Mouse (Mus musculus) heart, postnatal 10 days (tissue): Measurements from ENCODE around the gene Gm13103. TPM values are rescaled to one million over a fixed set of nuclear protein-coding genes. Genes with fewer than 3 reads are reported as not detected.
"Not testable (repeated sequence)": the region's sequence is repeated elsewhere in the genome, so short reads cannot be mapped to it uniquely, and the experiment has no call there.

Experiments used
- DNase-seq, 2 experiments: peaks; one replicate each; pipeline ENCODE4 v3.0.0; 2021
- intact Hi-C: fragments of 180-260 bp; cut with DNase I; formaldehyde crosslinking; loops from one replicate; pipeline ENCODE4 v1.15.1; 2025
- total RNA-seq, 2 experiments: library from RNA; stranded (reverse); gene quantifications; 2 replicates each; pipeline ENCODE4 v1.2.3; 2021

Gene Gm13103
- total RNA-seq: not detected

DNA sequence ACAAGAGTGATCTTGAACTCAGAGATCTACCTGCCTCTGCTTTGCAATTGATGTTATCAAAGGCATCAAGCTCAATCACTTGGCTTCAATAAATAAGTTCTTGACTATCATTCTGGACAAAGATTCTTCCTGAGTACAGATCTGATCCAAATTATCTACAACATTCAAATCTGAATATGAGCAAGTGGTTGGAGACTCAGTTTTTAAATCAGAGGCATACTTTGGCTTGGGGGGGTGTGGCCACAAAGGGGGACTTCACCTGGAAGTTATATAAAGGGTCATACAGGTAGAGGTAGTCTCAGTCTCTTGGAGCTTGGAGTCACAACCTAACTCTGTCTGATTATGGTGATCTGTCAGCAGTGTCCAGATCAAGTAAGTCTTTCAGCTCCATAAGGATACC, at the start of gene Gm13103:
Gene Gm13103 (plus strand): TSS at position 301 of the 400 bp plus-strand sequence.
- DNase-seq, intact Hi-C loops: not testable (repeated sequence)

DNA sequence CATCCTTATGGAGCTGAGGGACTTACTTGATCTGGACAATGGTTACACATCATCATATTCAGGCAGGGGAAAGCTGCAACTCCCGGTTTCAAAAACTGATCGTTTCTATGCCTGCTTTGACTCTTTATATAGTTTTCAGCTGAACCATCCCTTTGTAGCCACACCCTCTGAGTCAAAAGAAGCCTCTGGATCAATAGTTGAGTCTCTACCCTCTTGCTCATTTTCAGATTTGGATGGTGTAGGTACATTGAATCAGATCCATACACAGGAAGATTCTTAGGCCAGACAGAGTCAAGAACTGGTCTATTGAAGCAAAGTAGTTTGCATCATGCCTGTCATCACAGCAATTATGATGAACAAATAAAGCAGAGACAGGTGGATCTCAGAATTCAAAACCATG, 30.3 kb upstream of the Gm13103 start, which contains the start of gene Gm13084:
Gene Gm13084 (minus strand): TSS at position 101 of the 400 bp plus-strand sequence.
- intact Hi-C loops: no loop called here
- no peak for DNase-seq

DNA sequence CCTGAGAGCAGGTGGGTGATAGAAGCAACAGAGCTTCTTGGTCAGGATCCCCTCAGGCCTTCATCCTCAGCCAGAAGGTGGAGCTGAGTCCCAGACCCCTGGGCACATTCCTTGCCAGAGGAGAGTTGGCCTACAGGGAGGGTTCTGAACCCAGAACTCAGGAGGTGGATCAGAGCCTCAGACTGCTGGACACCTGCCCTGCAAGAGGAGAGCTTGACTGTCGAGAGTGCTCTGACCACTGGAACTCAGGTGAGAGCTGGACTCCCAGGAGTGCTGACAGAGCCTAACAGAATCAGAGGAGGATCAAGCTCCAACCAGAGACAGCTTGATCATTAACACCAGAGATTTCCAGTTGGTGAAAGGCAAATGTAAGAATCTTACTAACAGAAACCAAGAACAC, 36.1 kb downstream of the Gm13103 start:
- DNase-seq, intact Hi-C loops: not testable (repeated sequence)

DNA sequence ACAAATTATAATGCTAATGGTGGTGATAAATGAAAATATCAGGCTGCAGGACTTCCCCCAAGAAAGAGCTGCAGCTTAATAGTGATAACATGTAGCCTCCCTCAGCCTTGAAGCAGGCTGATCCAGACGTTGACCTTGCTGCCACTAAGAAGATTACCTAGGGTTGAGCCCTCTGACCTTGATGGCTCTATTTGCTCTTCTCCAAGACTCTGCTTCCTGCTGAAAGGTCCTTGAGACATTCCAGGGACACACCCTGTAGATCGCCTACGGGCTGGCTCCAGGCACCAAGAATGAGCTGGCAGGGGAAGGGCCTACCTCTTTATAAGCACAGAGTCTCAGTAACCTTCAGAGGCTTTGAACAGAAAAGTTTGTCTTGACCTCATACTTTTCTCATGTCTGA, 48.1 kb downstream of the Gm13103 start:
- intact Hi-C loops: not testable (repeated sequence)

DNA sequence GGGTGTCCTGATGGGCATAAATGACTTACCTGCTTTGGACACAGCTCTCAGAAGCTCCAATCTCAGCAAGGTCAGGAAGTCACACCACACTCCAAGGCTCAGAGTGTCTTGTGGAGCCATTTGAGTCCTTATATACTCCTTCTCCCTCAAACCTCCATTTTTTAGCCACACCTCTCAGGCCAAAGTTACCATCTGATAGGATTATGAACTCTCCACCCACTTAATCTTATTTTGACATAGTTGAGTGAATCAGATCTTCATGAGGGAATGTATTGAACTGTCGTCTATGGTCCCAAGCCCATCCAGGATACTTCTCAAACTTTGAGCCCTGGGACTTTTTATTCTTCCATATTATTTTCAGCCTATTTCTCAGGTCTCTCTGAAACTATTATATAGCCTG, 54.0 kb downstream of the Gm13103 start, which contains the start of gene Pramef6:
Gene Pramef6 (minus strand): TSS at position 101 of the 400 bp plus-strand sequence.
- intact Hi-C loops: loop anchor here (5.0 kb wide), 1 partner anchor 293 kb away; no protein-coding TSS in a partner anchor
- DNase-seq: not testable (repeated sequence)

More for the DNA sequence above, 48.1 kb downstream of the Gm13103 start:
- DNase-seq: not testable (repeated sequence)

Other genes with a start within 250 kb of the Gm13103 start
- gene Gm13083, start 231.5 kb upstream of the Gm13103 start, total RNA-seq: not detected
- not detected for gene Gm13088, start 189.3 kb upstream of the Gm13103 start, total RNA-seq
- not detected for gene Gm13089, start 143.8 kb upstream of the Gm13103 start, total RNA-seq
- not detected for gene Gm13078, start 127.0 kb upstream of the Gm13103 start, total RNA-seq
- gene Gm13023, start 57.1 kb upstream of the Gm13103 start, total RNA-seq: not detected
- not detected for gene Gm13084, start 30.4 kb upstream of the Gm13103 start, total RNA-seq
- not detected for gene Pramef6, start 53.9 kb downstream of the Gm13103 start, total RNA-seq
- gene Pramef25, start 104.5 kb downstream of the Gm13103 start, total RNA-seq: not detected
- not detected for gene Gm13101, start 120.5 kb downstream of the Gm13103 start, total RNA-seq
- not detected for gene Pramef17, start 147.9 kb downstream of the Gm13103 start, total RNA-seq
- gene Pramel4, start 212.6 kb downstream of the Gm13103 start, total RNA-seq: not detected